ENCODE assay signal across 26 mouse cellular contexts in genomic region chr3:127153861-127154260, GRCm38 (mm10).
DNase-seq lines count a peak whose midpoint lies in the region; ATAC-seq and TF ChIP-seq lines count a peak whose summit lies in the region.
"Had no signal": no experiment of that assay in that cellular context is flagged by ENCODE, and none has a peak within 500 bp of the region (broad histone marks: within the 10 kb centered on the region; RNA-seq: fewer than 3 reads in every experiment).

No protein-coding gene starts in this region.

- no peaks in the 10 kb centered on the region for H3K27me3 ChIP-seq in liver, embryonic 12.5 days (replicated peaks)
- H3K27me3 ChIP-seq: forebrain, embryonic 15.5 days; heart, embryonic 12.5 days; liver, embryonic 13.5 days had no signal

- no peak for DNase-seq in gastrocnemius, adult 2 months
- DNase-seq in gastrocnemius, postnatal 4 days (ENCODE audit: low spot score in 2 of 2), result no peak
- no peak for DNase-seq in layer of hippocampus, adult 2 months (ENCODE audit: low spot score in 2 of 2)
- DNase-seq in layer of hippocampus, postnatal 14 days (ENCODE audit: low spot score in 2 of 2), result no peak
- DNase-seq in yolk sac, embryonic 10.5 days (ENCODE audit: low spot score), result peak; percentile 24
- DNase-seq in thymus, adult 18-20 months, result no peak
- no peak for DNase-seq in adrenal gland, postnatal 25 days
- DNase-seq: adrenal gland, postnatal 10 days; cerebellum, adult 8-10 months; cerebellum, postnatal 36 days; gastrocnemius, postnatal 10 days; heart, adult 11 months; heart, postnatal 14 days; liver, embryonic 13.5 days; right cerebral cortex, adult 18-20 months had no signal

- 50% methylated on average over 3 of the region's 3 CpGs for WGBS in liver, embryonic 12.5 days (ENCODE audit: insufficient replicate concordance)

- 0 out of 2 replicates have a peak, but pooled peaks have one; percentile 13 for ATAC-seq in liver, embryonic 12.5 days
- ATAC-seq: forebrain, embryonic 15.5 days; hindbrain, postnatal 0 days; lung, postnatal 0 days; midbrain, embryonic 16.5 days had no signal

- H3K4me3 ChIP-seq in gastrocnemius, adult 2 months, result no peak overlapping the region
- no peak overlapping the region for H3K4me3 ChIP-seq in layer of hippocampus, adult 2 months
- H3K4me3 ChIP-seq in liver, embryonic 12.5 days, result no peak overlapping the region
- H3K4me3 ChIP-seq: embryonic facial prominence, embryonic 10.5 days; forebrain, embryonic 15.5 days; heart, embryonic 12.5 days; limb, embryonic 10.5 days; liver, embryonic 13.5 days; midbrain, embryonic 10.5 days; myocyte had no signal

- intact Hi-C loops in gastrocnemius, adult 2 months (cut with DNase I), result no loop called here

- H3K36me3 ChIP-seq in liver, embryonic 12.5 days, result no peaks in the 10 kb centered on the region
- H3K36me3 ChIP-seq: embryonic facial prominence, embryonic 10.5 days; forebrain, embryonic 15.5 days; heart, embryonic 12.5 days; limb, embryonic 10.5 days; liver, embryonic 13.5 days; midbrain, embryonic 10.5 days had no signal

- H3K9ac ChIP-seq in liver, embryonic 12.5 days, result no peak overlapping the region
- H3K9ac ChIP-seq: forebrain, embryonic 15.5 days; heart, embryonic 12.5 days; liver, embryonic 13.5 days had no signal

- H3K4me1 ChIP-seq in liver, embryonic 12.5 days, result no peaks in the 10 kb centered on the region
- H3K4me1 ChIP-seq: embryonic facial prominence, embryonic 10.5 days; forebrain, embryonic 15.5 days; heart, embryonic 12.5 days; limb, embryonic 10.5 days; liver, embryonic 13.5 days had no signal

- no peaks in the 10 kb centered on the region for H3K9me3 ChIP-seq in liver, embryonic 12.5 days (replicated peaks)
- H3K9me3 ChIP-seq: embryonic facial prominence, embryonic 10.5 days; forebrain, embryonic 15.5 days; heart, embryonic 12.5 days; limb, embryonic 10.5 days; liver, embryonic 13.5 days; midbrain, embryonic 10.5 days had no signal

- no peak overlapping the region for H3K4me2 ChIP-seq in liver, embryonic 12.5 days
- H3K4me2 ChIP-seq: forebrain, embryonic 15.5 days; heart, embryonic 12.5 days; liver, embryonic 13.5 days had no signal

- peak overlapping the region; percentile 8; the same call in 1 of the 2 replicates for H3K27ac ChIP-seq in gastrocnemius, adult 2 months
- peak overlapping the region; percentile 3; the same call in 1 of the 2 replicates for H3K27ac ChIP-seq in layer of hippocampus, adult 2 months
- H3K27ac ChIP-seq in liver, embryonic 12.5 days, result 0 out of 2 replicates have a peak overlapping the region, but pooled peaks have one; percentile 26
- H3K27ac ChIP-seq: embryonic facial prominence, embryonic 10.5 days; forebrain, embryonic 15.5 days; hindbrain, postnatal 0 days; limb, embryonic 10.5 days; midbrain, embryonic 10.5 days; stomach, postnatal 0 days had no signal

- no peak for TF ChIP-seq CTCF in gastrocnemius, adult 2 months (IDR thresholded peaks at IDR 0.05)
- no peak for TF ChIP-seq CTCF in layer of hippocampus, adult 2 months (conservative IDR thresholded peaks at IDR 0.05)
